Mouse (Mus musculus) mature B cell (primary cell): ENCODE results near the gene Sort1.
"Not testable (repeated sequence)": the region's sequence is repeated elsewhere in the genome, so short reads cannot be mapped to it uniquely, and the experiment has no call there.

ENCODE experiments used
- in situ Hi-C: fragments of 300-500 bp; cut with MboI; formaldehyde crosslinking; loops from 2 replicates; pipeline ENCODE4 v1.14.3; 2019

The Sort1 gene

GRCm38 (mm10) chr3:108283781-108284601 lies at the start of gene Sort1:
TSS of gene Sort1 (plus strand) at chr3:108284082.
- in situ Hi-C loops, result no loop called here

GRCm38 (mm10) chr3:108237474-108238102 lies 46.3 kb upstream of the Sort1 start:
- in situ Hi-C loops, result not testable (repeated sequence)

GRCm38 (mm10) chr3:108241243-108241839 lies 42.5 kb upstream of the Sort1 start:
- in situ Hi-C loops, result no loop called here

DNA sequence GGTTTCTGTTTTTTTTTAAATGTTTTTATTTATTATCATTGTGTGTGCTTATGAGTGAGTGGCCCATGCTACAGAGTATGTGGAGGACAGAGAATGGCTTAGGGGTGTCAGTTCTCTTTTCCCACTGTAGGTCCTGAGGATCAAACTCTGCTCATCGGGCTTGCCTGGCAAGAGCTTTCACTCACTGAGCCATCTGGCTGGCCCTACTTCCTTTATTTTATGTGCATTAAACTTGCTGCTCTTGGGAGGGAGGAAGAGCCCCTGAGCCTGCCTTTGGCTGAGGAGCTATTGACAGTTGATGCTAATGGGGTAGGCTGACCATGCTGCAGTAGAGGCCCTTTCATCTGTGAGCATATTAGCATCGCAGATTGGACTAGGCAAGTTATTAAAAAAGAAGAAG lies 37.0 kb upstream of the Sort1 start:
- in situ Hi-C loops, result no loop called here

DNA sequence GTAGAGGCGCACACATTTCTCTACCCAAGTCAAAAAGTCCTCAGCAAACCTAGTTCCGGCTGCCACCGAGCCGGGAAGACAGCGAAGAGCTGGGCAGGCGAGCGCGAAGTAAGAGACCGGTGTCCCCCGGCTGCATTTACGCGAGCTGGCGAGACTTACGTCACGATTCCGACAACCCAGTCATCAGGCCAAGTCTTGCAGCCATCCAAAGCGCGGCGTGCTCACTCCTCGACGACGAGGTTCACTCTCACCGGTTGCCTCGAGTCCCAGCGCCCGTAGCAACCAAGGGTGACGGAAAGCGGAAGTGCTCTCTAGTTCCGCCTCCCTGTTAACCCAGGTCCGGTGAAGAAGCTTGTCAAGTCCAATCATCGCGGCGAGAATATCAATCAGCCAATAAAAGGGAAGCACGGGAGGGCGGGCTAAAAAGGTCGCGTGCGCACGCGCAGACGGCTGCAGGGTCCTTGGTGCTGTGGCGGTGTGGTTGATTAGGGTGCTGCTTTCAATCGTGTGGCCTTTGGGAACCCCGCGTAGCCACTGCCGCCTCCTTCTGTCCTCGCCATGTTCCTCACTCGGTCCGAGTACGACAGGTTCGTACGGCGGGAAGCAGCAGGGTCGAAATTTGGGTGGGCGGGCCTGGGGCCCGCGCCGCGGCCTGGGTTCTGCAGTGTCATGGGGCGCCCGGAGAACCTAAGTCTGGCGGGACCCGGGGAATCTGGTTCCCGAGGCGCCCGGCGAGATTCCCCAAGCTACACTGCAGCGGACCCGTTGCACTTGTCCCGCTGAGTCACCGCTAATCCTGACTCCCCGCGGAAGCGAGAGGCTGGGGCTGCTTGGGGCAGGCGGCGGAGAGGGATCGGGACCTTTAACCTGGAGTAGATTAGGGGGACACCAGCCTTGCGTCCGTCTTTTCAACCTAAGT lies 26.9 kb upstream of the Sort1 start, which contains the start of gene Psma5:
Psma5 (plus strand) TSS at position 208 of the 919 bp plus-strand sequence.
- in situ Hi-C loops, result no loop called here

DNA sequence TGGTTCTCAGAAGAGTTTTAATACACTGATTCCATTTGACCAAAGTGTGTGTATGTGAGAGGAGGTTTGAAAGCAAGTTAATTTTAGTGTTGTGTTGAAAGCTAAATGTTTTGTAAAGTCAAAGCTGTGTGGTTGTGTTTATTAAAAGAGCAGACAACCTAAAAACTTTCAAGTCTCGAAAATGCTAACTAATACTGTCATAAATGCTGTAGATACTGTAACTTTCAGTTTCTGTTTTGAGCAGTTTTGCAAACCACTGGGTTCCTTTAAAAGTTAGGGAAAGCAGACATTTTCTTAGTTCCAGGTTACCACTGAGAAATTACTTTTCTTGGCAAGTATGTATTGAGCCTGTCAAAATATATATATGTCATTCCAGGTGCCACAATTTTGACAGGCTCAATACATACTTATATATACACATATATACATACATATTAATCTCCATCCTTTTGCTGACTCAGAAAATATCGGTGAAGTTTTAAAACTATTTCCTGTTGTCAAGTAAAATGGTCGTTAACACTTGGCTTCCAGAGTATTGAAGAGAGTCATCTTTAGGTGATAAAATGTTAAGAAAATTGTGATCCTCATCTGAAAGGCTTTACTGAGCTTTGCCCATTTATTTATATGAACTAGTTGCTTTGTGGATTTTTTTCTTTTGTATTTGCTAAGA lies 25.9 kb upstream of the Sort1 start:
- in situ Hi-C loops, result no loop called here

DNA sequence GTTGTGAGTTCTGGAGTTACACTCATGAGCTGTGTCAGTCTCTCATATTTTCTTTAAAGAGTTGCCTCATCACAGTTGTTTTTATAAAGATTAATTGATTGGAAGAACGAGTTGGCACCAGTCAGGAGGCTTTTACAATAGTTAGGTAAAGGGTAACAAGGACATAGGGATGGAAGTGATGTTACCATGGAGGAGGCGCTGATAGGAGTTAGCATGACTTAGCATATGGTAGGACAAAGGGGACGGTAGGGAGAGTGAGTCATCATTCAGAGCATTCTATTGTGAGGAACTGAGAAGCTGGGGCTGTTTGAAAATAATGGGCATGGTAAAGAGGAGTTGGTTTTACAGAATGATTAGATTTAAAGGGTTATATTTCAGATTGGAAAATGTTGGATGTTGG lies 24.6 kb upstream of the Sort1 start:
- in situ Hi-C loops, result no loop called here

DNA sequence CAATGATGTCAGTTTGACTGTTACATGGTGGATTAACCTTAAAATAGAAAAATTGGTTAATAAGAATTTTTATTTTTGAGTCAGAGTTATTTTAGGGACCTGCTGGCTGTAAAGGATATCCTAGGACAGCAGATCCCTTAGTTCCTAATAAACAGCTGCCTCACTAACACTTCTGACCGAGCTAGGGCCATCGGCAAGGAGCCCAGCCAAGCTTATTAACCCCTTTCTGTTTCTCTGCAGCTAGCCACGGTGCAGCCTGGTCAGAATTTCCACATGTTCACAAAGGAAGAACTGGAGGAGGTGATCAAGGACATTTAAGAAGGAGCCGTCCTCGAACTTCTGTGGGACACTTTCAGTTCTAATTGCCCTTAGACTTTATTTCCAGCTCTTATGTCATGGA lies 4.4 kb upstream of the Sort1 start:
- in situ Hi-C loops, result not testable (repeated sequence)

GRCm38 (mm10) chr3:108282401-108283240 lies 1.3 kb upstream of the Sort1 start:
- in situ Hi-C loops, result no loop called here

DNA sequence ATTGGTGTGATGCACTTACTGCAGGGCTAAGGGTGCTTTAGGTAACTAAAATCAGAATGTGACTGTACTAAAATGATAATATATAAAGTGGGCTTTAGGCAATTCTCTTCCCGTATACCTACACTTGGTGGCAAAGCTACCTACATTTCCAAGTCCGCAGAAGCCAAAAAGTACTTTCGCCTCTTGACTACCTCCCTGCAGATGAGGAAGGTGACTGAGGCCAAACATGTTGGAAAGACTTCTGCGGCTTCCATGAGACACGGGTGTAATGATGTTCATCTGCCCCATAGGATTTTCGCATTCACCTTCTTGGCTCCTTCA lies 681 bp upstream of the Sort1 start:
- in situ Hi-C loops, result no loop called here

- in situ Hi-C loops, result no loop called here
These were observed 1.3 kb downstream of the Sort1 start for GRCm38 (mm10) chr3:108285078-108285711.

DNA sequence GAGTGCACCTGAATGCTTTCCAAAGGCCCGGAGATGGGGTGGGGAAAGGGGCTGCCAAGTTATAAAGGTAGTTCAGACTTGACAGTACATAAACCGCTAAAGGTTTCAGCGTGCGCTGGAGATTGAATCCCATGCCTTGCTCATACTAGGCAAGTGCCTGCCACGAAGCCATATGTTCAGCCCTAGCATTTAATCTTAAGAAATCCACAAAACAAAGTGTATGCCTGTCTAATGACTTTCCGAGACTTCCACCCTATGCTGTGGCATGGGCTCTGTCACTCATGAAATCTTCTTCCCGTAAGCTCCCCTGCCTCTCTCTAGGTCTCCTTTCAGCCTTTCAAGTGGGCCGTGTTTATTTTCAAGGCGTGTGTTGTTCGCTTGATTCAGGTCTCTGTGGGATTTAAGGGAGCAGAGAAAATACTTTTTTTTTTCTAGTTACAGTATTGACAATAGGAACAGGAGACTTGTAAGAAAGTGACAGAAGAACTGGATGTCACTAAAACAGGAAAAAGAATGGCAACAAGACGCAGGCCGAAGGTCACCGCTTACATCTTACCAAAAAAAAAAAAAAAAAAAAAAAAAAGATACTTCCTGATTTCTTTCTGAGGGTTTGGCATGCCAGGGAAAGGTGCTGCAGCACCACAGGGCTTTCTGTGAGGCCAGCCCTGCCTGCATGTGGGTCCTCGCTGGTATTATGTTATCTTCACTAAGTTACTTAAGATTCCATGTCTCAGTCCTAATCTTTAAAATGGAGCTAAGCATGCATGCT lies 3.0 kb downstream of the Sort1 start:
- in situ Hi-C loops, result no loop called here

- in situ Hi-C loops, result no loop called here
These were observed 4.2 kb downstream of the Sort1 start for GRCm38 (mm10) chr3:108287811-108288805.

- in situ Hi-C loops, result no loop called here
These were observed 5.6 kb downstream of the Sort1 start for GRCm38 (mm10) chr3:108289311-108290130.

DNA sequence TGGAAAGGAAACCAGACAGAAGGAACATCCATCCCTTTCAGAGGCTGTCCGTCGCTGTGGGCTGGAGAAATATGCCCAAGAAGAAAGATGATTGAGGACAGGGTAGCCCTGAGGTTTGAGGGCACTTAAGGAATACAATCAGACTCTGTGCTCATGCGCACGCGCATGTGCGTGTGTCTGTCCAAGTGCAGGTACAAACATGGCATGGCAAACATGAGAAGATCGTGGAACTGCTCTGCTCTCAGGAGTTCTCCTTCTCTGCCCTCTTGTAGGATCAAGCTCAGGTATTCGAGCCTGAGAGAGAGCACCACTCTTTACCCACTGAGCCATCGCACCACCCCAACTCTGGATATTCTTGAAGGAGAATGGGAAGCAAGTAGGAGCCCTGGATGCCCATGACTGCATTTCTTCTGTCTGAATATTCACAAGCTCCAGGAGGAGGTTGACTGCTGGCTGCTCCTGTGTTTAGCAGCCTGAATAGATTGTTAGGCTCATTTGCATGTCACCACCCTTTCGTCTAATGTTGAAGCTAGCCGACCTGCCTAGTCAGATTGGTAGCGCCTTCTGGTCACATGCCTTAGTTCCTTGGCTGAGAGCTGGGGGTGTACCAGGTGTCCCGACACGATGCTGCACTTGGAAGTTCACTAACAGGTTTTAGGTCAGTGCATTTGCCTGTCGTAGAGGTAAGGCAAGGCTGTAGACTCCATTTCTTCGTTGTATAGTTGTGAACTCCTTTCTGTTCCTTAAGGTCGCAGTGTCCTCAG lies 7.3 kb downstream of the Sort1 start:
- in situ Hi-C loops, result no loop called here

- in situ Hi-C loops, result no loop called here
These were observed 10.5 kb downstream of the Sort1 start for GRCm38 (mm10) chr3:108294398-108294797.
